Mouse (Mus musculus) hindbrain, embryonic 15.5 days (tissue): ENCODE measurements around the gene Pik3r5. TPM values are rescaled to one million over a fixed set of nuclear protein-coding genes. Genes with fewer than 3 reads are reported as not detected.

Source experiments
- ATAC-seq: fragments of 200-750 bp; cut with Nextera tagmentation; 2 replicates; pipeline ENCODE4 v1.8.0; 2017; ENCODE audit warnings: low read depth, moderate number of reproducible peaks, moderate TSS enrichment; ENCODE audit not compliant: low FRiP score
- H3K27ac ChIP-seq: fragments of 300-500 bp; sonication (generic); replicated peaks from 2 replicates; pipeline ENCODE4 v1.5.1; 2015; ENCODE audit warnings: mild to moderate bottlenecking, inconsistent platforms
- H3K27me3 ChIP-seq: fragments of 300-500 bp; sonication (generic); 2 replicates; pipeline ENCODE4 v1.6.1; 2015; ENCODE audit warnings: control low read depth, inconsistent platforms
- H3K36me3 ChIP-seq: fragments of 300-500 bp; sonication (generic); 2 replicates; pipeline ENCODE4 v1.6.1; 2015; ENCODE audit warnings: control low read depth, inconsistent platforms
- H3K4me1 ChIP-seq: fragments of 300-500 bp; sonication (generic); replicated peaks from 2 replicates; pipeline ENCODE4 v1.6.1; 2015; ENCODE audit warnings: control low read depth, inconsistent platforms
- H3K4me2 ChIP-seq: fragments of 300-500 bp; sonication (generic); 2 replicates; pipeline ENCODE4 v1.6.1; 2015; ENCODE audit warnings: moderate library complexity, mild to moderate bottlenecking, inconsistent platforms
- H3K4me3 ChIP-seq: fragments of 300-500 bp; sonication (generic); 2 replicates; pipeline ENCODE4 v1.5.1; 2015; ENCODE audit warnings: mild to moderate bottlenecking, inconsistent platforms
- H3K9ac ChIP-seq: fragments of 300-500 bp; sonication (generic); 2 replicates; pipeline ENCODE4 v1.6.1; 2015; ENCODE audit warnings: inconsistent platforms
- H3K9me3 ChIP-seq: fragments of 300-500 bp; sonication (generic); 2 replicates; pipeline ENCODE4 v1.6.1; 2016; ENCODE audit warnings: control low read depth, inconsistent platforms
- WGBS: fragments of 180-500 bp; shearing (Covaris S2); methylation state at CpG from one replicate; pipeline ENCODE4 v1.1.7; 2015; 5-methylcytosine and 5-hydroxymethylcytosine counted together
- polyA plus RNA-seq: library from polyadenylated mRNA; unstranded; fragments of >200 nt; fragmentation: Nextera tagmentation; extraction: Ambion mirVana; gene quantifications from 2 replicates; pipeline ENCODE4 v1.2.1, GENCODE M21; 2015

The Pik3r5 gene
- polyA plus RNA-seq, 1 experiment from 2014 or later: 0.30 TPM

- Histone ChIP-seq H3K9me3 (no peaks in the 10 kb centered on the region), H3K36me3 (no peaks in the 10 kb centered on the region), H3K27ac (no peak overlapping the region), H3K4me2 (no peak overlapping the region), H3K9ac (no peak overlapping the region), H3K27me3 (no peaks in the 10 kb centered on the region), H3K4me3 (no peak overlapping the region), H3K4me1 (no peaks in the 10 kb centered on the region)
- ATAC-seq: no peak
- WGBS: 92% methylated on average over 5 of the region's 5 CpGs
Observed at GRCm38 (mm10) chr11:68519815-68520214, 87.9 kb downstream of the Pik3r5 start.

DNA sequence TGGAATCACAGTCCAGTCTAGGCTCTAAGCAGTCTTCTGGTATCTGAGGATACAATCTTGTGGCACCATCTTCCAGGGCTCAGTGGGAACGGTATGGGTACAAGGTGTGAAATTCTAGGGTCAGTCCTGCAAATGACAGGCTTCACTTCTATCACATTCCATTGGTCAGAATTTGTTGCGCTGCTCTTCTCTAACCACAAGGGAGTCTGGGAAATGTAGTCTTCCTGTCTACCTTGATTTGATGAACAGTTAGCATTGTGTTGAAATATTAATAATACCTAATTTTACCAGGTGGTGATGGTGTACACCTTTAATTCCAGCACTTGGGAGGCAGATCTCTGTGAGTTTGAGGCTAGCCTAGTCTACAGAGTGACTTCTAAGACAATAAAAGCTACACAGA lies 88.5 kb downstream of the Pik3r5 start:
- Histone ChIP-seq H3K4me3 (no peak overlapping the region), H3K27ac (no peak overlapping the region), H3K9me3 (no peaks in the 10 kb centered on the region), H3K9ac (no peak overlapping the region), H3K4me1 (no peaks in the 10 kb centered on the region), H3K4me2 (no peak overlapping the region), H3K27me3 (no peaks in the 10 kb centered on the region), H3K36me3 (no peaks in the 10 kb centered on the region)
- 90% methylated on average over 2 of the region's 2 CpGs for WGBS
- no peak for ATAC-seq

DNA sequence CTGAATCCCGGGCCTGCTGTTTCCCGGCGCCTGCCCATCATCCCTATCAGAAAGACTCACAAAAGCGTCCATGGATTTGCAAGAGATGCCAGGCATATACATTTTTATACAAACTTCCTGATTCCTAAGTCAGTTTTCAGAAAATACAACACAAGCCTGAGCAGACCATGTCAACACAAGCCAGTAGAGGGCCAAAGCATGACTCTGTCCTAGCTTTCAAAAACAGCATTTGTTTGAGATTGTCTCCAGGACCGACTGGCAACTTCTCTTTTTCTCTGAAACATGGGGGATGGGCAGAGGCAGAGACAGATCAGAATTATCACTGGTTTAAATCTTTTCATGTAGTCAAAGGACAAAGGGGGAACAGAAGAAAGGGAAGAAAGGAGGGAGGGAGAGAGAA lies 89.4 kb downstream of the Pik3r5 start:
- WGBS: 76% methylated on average over 5 of the region's 5 CpGs
- Histone ChIP-seq H3K27ac (no peak overlapping the region), H3K4me2 (no peak overlapping the region), H3K4me3 (no peak overlapping the region), H3K9ac (no peak overlapping the region), H3K4me1 (no peaks in the 10 kb centered on the region), H3K9me3 (no peaks in the 10 kb centered on the region), H3K36me3 (no peaks in the 10 kb centered on the region), H3K27me3 (no peaks in the 10 kb centered on the region)
- no peak for ATAC-seq

DNA sequence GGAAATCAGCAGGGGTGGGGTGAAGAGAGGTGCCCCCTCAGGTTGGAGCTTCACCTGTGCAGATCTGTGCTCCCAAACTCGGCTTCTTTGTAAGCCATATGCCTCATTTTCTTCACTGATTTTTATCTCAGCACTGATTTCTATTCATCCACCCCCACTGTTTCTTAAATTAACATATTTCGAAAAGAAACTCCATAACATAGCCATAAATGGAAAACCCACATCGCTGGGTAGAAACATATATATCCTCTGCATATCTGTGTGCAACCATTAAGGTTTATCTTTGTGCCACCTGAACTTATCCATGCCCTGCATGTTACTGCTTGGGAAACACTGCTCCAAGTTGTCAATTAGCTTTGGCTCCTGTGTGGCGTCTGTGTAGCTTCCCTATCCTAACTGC lies 94.5 kb downstream of the Pik3r5 start:
- Histone ChIP-seq H3K27ac (no peak overlapping the region), H3K27me3 (no peaks in the 10 kb centered on the region), H3K9me3 (no peaks in the 10 kb centered on the region), H3K4me1 (no peaks in the 10 kb centered on the region), H3K9ac (no peak overlapping the region), H3K4me2 (no peak overlapping the region), H3K36me3 (no peaks in the 10 kb centered on the region), H3K4me3 (no peak overlapping the region)
- ATAC-seq: no peak
- 80% methylated on average over 4 of the region's 4 CpGs for WGBS

DNA sequence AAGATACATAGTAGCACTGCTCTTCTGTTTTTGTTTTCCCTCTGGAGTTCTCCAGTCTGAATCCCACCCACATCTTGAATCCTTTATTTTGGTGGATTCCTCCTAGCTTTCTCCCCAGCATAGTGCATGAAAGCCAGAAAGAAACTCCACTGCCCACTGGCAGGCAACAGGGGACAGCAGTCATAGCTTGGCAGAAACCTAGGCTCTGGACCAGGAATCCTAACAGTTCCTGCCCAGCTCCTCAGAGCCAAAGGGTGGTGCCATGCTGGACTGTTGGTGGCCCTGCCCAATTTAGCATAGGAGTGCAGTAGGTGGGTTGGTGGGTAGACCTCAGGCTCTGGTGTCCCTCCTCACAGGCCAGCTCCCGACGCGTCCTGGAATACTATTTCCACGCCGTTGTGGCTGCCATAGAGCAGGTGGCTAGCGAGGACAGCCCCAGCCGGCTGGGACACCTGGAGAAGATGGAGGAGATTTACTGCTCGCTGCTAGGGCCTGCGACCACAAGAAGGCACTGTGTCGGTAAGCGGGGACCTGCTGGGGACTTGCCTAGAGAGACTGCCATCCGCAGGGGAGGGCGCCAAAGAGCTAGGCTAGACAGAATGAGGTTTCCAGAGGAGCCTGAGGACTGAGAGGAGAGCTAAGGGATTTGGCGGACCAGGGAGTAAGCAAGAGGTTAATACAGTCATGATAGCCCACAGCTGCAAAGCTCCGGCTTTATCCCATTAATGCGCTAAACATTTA lies 99.3 kb downstream of the Pik3r5 start:
- Histone ChIP-seq H3K27me3 (no peaks in the 10 kb centered on the region), H3K27ac (no peak overlapping the region), H3K4me3 (no peak overlapping the region), H3K36me3 (no peaks in the 10 kb centered on the region), H3K9ac (no peak overlapping the region), H3K9me3 (no peaks in the 10 kb centered on the region), H3K4me2 (no peak overlapping the region), H3K4me1 (no peaks in the 10 kb centered on the region; the same call in 1 of the 2 replicates)
- WGBS: 29% methylated on average over 16 of the region's 16 CpGs
- no peak for ATAC-seq

- H3K4me2 ChIP-seq: no peak overlapping the region
- no peaks in the 10 kb centered on the region for H3K9me3 ChIP-seq
- no peak overlapping the region for H3K9ac ChIP-seq
- 73% methylated on average over 11 of the region's 11 CpGs for WGBS
- ATAC-seq: no peak
- H3K4me3 ChIP-seq: no peak overlapping the region
- no peaks in the 10 kb centered on the region; the same call in 1 of the 2 replicates for H3K4me1 ChIP-seq
- no peaks in the 10 kb centered on the region for H3K36me3 ChIP-seq
- H3K27me3 ChIP-seq: no peaks in the 10 kb centered on the region
- H3K27ac ChIP-seq: no peak overlapping the region
Observed at GRCm38 (mm10) chr11:68531941-68532535, 100.1 kb downstream of the Pik3r5 start.

DNA sequence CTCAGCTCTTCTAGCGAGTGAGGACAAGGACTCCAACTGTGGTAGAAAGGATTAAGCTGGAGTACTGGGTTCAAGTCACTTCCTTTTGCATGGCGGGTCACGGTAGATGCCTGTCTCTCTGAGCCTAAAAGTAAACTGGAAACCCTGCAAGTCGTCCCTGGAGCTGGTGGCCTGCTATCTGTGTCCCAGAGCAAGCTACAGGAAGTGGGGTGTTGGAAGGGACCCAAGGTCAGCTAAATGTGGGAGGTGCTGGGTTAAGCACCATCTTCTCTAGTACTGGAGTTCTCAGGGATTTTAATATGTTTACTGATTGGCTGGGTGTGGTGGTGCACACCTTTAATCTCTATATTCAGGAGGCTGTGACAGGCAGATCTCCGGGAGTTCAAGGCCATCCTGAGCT lies 100.9 kb downstream of the Pik3r5 start:
- no peaks in the 10 kb centered on the region; the same call in 1 of the 2 replicates for H3K4me1 ChIP-seq
- H3K36me3 ChIP-seq: no peaks in the 10 kb centered on the region
- 87% methylated on average over 5 of the region's 5 CpGs for WGBS
- no peaks in the 10 kb centered on the region for H3K9me3 ChIP-seq
- no peak overlapping the region for H3K9ac ChIP-seq
- ATAC-seq: no peak
- H3K4me2 ChIP-seq: no peak overlapping the region
- no peaks in the 10 kb centered on the region for H3K27me3 ChIP-seq
- H3K4me3 ChIP-seq: no peak overlapping the region
- H3K27ac ChIP-seq: no peak overlapping the region

DNA sequence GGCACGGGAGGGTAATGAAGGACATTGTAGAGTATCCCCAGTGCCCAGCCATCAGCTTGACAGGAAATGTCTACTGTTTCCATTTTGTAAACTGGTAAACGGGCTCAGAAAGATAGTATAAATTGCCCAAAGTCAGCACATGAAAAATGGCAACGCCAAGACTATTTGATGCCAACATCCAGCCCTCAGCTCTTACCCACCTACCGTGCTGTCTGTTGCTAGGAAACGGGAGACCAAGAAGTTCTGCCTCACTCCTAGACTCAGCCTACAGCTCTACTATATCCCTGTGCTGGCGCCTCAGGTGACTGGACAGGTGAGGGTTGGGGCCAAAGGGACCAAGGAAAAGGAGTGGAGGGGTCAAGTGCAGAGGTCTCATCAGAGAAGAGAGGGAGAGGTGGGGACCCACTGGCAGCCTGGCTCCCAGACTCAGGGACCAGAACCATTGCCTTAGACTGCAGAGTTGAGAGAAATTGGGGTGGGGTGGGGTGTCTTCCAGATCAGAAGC lies 102.1 kb downstream of the Pik3r5 start:
- ATAC-seq: no peak
- Histone ChIP-seq H3K9me3 (no peaks in the 10 kb centered on the region), H3K27me3 (no peaks in the 10 kb centered on the region), H3K4me1 (no peaks in the 10 kb centered on the region; the same call in 1 of the 2 replicates), H3K9ac (no peak overlapping the region), H3K4me2 (no peak overlapping the region), H3K4me3 (no peak overlapping the region), H3K27ac (no peak overlapping the region), H3K36me3 (no peaks in the 10 kb centered on the region)
- WGBS: 79% methylated on average over 6 of the region's 6 CpGs

- ATAC-seq: no peak
- H3K27me3 ChIP-seq: no peaks in the 10 kb centered on the region
- H3K4me2 ChIP-seq: no peak overlapping the region
- no peaks in the 10 kb centered on the region; the same call in 1 of the 2 replicates for H3K4me1 ChIP-seq
- H3K9ac ChIP-seq: no peak overlapping the region
- H3K4me3 ChIP-seq: no peak overlapping the region
- no peak overlapping the region for H3K27ac ChIP-seq
- no peaks in the 10 kb centered on the region for H3K9me3 ChIP-seq
- H3K36me3 ChIP-seq: no peaks in the 10 kb centered on the region
- WGBS: 74% methylated on average over 4 of the region's 4 CpGs
Observed at GRCm38 (mm10) chr11:68536026-68536425, 104.1 kb downstream of the Pik3r5 start.

DNA sequence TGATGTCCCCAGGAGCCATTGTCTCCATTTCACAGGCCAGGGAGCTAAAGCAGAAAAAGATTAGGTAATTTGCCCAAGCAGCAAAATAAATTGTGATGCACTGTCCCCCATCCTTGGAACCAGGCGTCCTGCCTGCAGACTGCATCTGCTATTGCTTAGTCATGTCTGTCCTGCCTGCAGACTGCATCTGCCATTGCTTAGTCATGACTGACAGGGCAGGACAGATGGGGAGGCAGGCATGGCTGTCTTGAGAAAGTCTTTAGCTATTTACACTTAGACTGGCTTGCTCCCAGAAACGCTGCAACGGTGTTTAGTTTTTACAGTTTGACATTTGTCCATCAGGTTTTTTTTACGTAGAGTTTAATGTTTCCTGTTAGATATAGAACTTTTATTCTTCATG lies 104.5 kb downstream of the Pik3r5 start:
- Histone ChIP-seq H3K9ac (no peak overlapping the region), H3K4me2 (no peak overlapping the region), H3K36me3 (no peaks in the 10 kb centered on the region), H3K9me3 (no peaks in the 10 kb centered on the region), H3K27me3 (no peaks in the 10 kb centered on the region), H3K4me1 (no peaks in the 10 kb centered on the region; the same call in 1 of the 2 replicates), H3K27ac (no peak overlapping the region), H3K4me3 (no peak overlapping the region)
- ATAC-seq: no peak
- WGBS: 50% methylated on average over 4 of the region's 4 CpGs

DNA sequence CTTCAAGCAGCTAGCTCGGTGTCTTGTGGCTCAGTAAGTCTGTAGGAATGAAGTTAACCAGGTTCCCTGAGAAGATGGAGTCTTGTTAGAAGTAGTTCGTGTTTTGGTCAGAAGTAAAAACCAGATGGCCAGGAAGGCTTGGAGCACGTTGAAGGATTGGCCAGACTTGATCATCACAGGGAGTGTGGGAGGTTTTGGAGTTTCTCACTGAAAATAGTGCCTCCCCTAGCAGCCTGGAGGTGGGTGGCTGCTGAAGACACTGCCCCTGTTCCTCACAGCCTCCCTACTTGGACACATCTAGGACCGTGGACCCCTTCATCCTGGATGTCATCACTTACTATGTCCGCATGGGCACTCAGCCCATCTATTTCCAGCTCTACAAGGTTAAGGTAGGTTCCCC lies 107.7 kb downstream of the Pik3r5 start:
- Histone ChIP-seq H3K4me3 (no peak overlapping the region), H3K36me3 (no peaks in the 10 kb centered on the region), H3K27ac (no peak overlapping the region), H3K27me3 (no peaks in the 10 kb centered on the region), H3K9me3 (no peaks in the 10 kb centered on the region), H3K4me1 (no peaks in the 10 kb centered on the region; the same call in 1 of the 2 replicates), H3K9ac (no peak overlapping the region), H3K4me2 (no peak overlapping the region)
- WGBS: 66% methylated on average over 5 of the region's 5 CpGs
- no peak for ATAC-seq

DNA sequence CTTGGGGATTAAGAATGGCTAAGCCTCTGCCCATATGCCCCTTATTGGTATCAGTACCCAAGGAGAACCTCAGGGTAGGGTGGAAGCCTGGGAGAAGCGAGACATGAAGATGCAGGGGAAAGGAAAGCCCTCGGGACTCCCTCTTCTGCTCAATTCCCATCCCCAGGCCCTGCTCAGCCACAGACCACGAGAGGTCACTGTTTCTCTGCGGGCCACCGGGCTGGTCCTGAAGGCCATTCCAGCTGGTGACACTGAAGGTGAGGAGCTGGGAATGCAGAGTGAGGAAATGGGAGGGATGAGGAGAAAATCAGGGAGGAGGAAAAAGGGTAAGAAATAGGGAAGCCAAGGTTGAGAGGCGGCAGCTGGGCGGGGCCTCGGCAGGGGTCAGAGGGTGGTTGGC lies 112.6 kb downstream of the Pik3r5 start:
- no peaks in the 10 kb centered on the region for H3K36me3 ChIP-seq
- H3K4me2 ChIP-seq: no peak overlapping the region
- no peaks in the 10 kb centered on the region for H3K4me1 ChIP-seq
- H3K27me3 ChIP-seq: no peaks in the 10 kb centered on the region
- no peak overlapping the region for H3K9ac ChIP-seq
- no peak overlapping the region for H3K27ac ChIP-seq
- H3K9me3 ChIP-seq: no peaks in the 10 kb centered on the region
- no peak for ATAC-seq
- 5% methylated on average over 8 of the region's 8 CpGs for WGBS
- no peak overlapping the region for H3K4me3 ChIP-seq
